Mouse (Mus musculus) lung, embryonic 15.5 days (tissue): Measurements from ENCODE around the gene Rictor. TPM values are rescaled to one million over a fixed set of nuclear protein-coding genes. Genes with fewer than 3 reads are reported as not detected.

Source experiments
- ATAC-seq: fragments of 200-750 bp; cut with Nextera tagmentation; 2 replicates; pipeline ENCODE4 v1.8.0; 2017; ENCODE audit warnings: moderate number of reproducible peaks, borderline replicate concordance; ENCODE audit not compliant: low FRiP score, low TSS enrichment; ENCODE audit errors: extremely low read depth
- H3K27ac ChIP-seq: fragments of 300-500 bp; sonication (generic); 2 replicates; pipeline ENCODE4 v1.5.1; 2015; ENCODE audit warnings: moderate library complexity, mild to moderate bottlenecking, inconsistent platforms
- H3K27me3 ChIP-seq: fragments of 300-500 bp; sonication (generic); 2 replicates; pipeline ENCODE4 v1.6.1; 2015; ENCODE audit warnings: inconsistent platforms
- H3K36me3 ChIP-seq: fragments of 300-500 bp; sonication (generic); 2 replicates; pipeline ENCODE4 v1.6.1; 2015; ENCODE audit warnings: inconsistent platforms
- H3K4me1 ChIP-seq: fragments of 300-500 bp; sonication (generic); 2 replicates; pipeline ENCODE4 v1.6.1; 2015; ENCODE audit warnings: inconsistent platforms
- H3K4me2 ChIP-seq: fragments of 300-500 bp; sonication (generic); 2 replicates; pipeline ENCODE4 v1.6.1; 2015; ENCODE audit warnings: inconsistent platforms, mild to moderate bottlenecking, moderate library complexity
- H3K4me3 ChIP-seq: fragments of 300-500 bp; sonication (generic); 2 replicates; pipeline ENCODE4 v1.5.1; 2015; ENCODE audit warnings: mild to moderate bottlenecking, inconsistent platforms
- H3K9ac ChIP-seq: fragments of 300-500 bp; sonication (generic); 2 replicates; pipeline ENCODE4 v1.6.1; 2015; ENCODE audit warnings: inconsistent platforms
- H3K9me3 ChIP-seq: fragments of 300-500 bp; sonication (generic); 2 replicates; pipeline ENCODE4 v1.6.1; 2016; ENCODE audit warnings: inconsistent platforms
- WGBS: fragments of 180-500 bp; shearing (Covaris S2); methylation state at CpG from one replicate; pipeline ENCODE4 v1.1.7; 2015; 5-methylcytosine and 5-hydroxymethylcytosine counted together
- polyA plus RNA-seq: library from polyadenylated mRNA; unstranded; fragments of >200 nt; fragmentation: Nextera tagmentation; extraction: Ambion mirVana; gene quantifications from 2 replicates; pipeline ENCODE4 v1.2.1, GENCODE M21; 2015

Gene Rictor
- polyA plus RNA-seq, 1 experiment from 2014 or later = 45.5 TPM

DNA sequence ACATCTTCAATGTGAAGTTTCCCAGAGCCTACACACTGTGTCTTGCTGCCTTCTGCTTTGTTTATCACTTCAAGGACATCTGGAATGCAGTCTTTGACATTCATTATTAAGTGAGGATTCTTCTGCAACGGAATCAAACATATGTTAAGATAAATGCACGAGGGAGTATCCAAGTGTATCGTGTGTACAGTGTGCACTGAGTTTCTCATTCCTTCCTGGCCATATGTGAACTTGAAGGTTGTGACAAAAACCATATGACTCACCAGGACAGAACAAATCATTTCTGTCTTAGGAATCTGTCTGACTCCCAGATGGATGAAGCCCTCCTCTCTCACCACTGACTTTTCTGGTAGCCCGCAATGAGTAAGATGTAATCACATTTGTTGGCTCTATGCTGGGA lies 107.6 kb downstream of the Rictor start:
- Histone ChIP-seq H3K9me3 (no peaks in the 10 kb centered on the region), H3K36me3 (no peaks in the 10 kb centered on the region), H3K4me1 (no peaks in the 10 kb centered on the region), H3K4me3 (no peak overlapping the region), H3K27ac (no peak overlapping the region), H3K9ac (no peak overlapping the region), H3K4me2 (no peak overlapping the region), H3K27me3 (no peaks in the 10 kb centered on the region)
- ATAC-seq = no peak
- 41% methylated on average over 4 of the region's 4 CpGs for WGBS

DNA sequence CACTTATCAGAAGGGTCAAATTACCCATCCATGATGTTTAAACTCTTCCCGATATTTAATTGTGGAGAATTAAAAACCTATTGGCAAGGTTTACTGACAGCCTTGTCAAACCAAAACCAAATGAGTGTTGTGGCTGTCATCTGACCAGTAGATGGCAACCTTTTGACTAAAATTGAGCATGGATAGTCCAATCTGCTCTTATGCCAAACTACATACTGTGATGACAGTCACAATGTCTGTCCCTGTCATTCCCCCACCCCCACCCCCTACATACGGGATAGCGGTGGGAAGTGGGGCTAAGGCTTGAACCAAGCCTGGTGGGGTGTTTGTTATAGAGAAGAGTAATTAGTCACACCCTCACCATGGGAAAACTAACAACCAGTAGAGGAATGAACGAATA lies 132.0 kb downstream of the Rictor start:
- H3K9me3 ChIP-seq = no peaks in the 10 kb centered on the region
- H3K27ac ChIP-seq = no peak overlapping the region
- H3K4me2 ChIP-seq = no peak overlapping the region
- peak; percentile 46; the same call in 1 of the 2 replicates for ATAC-seq
- WGBS = 47% methylated on average over 4 of the region's 4 CpGs
- no peaks in the 10 kb centered on the region for H3K27me3 ChIP-seq
- no peak overlapping the region for H3K9ac ChIP-seq
- H3K4me3 ChIP-seq = no peak overlapping the region
- H3K4me1 ChIP-seq = no peaks in the 10 kb centered on the region
- H3K36me3 ChIP-seq = no peaks in the 10 kb centered on the region

DNA sequence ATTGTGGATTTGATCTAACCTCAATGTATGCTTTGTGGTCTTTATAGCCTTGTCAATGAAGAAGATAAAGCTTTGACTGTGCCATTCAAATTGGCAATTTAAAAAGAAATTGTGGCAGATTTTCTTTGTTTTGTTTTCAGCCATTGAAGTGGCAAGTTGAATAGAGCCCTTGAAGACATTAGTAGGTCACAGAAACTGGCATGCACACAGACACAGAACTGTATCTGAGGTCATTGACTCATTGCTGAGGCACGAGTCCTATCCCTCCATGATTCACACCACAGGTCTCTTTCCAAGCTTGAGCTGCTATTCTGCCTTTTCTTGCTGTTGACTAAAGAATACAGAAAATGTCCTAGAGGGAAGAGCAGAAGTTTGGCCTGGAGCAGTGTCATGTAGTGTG lies 141.7 kb downstream of the Rictor start:
- no peaks in the 10 kb centered on the region for H3K4me1 ChIP-seq
- no peak overlapping the region for H3K4me3 ChIP-seq
- H3K27ac ChIP-seq = no peak overlapping the region
- no peak overlapping the region for H3K9ac ChIP-seq
- ATAC-seq = no peak
- H3K27me3 ChIP-seq = no peaks in the 10 kb centered on the region
- 61% methylated on average over 1 of the region's 1 CpGs for whole genome bisulfite sequencing
- H3K9me3 ChIP-seq = no peaks in the 10 kb centered on the region
- H3K36me3 ChIP-seq = no peaks in the 10 kb centered on the region
- no peak overlapping the region for H3K4me2 ChIP-seq

Other genes starting within 250 kb of the Rictor start
- gene Fyb, start 185.5 kb upstream of the Rictor start, polyA plus RNA-seq = 6.9 and 7.8 TPM in 2 replicates
- gene Osmr, start 166.6 kb downstream of the Rictor start, polyA plus RNA-seq = 1.1 and 2.1 TPM in 2 replicates